Mouse (Mus musculus) left cerebral cortex, postnatal 10 days (tissue): ENCODE measurements at regions not wholly inside any gene's neighbourhood (a gene's known extent, or its start where the extent isn't known, plus 50 kb on each side); places are given as distances from the start of the nearest gene placed in this dataset.

Experiments used
- DNase-seq, 2 experiments: peaks; one replicate each; pipeline ENCODE4 v3.0.0; 2021 to 2022; ENCODE audit warnings: low spot score in 2 of 2, mixed read lengths in 1 of 2; ENCODE audit errors: extremely low spot score in 1 of 2
- intact Hi-C: fragments of 180-260 bp; cut with DNase I; formaldehyde crosslinking; loops from one replicate; pipeline ENCODE4 v1.15.1; 2025

GRCm38 (mm10) chr15:31673038-31673437, 71.4 kb downstream of the Fam173b start:
- no peak for DNase-seq
- intact Hi-C loops, result no loop called here

- peak in 1 of 2 experiments; percentile 21 for DNase-seq
- intact Hi-C loops, result no loop called here
Observed at GRCm38 (mm10) chr15:31676771-31677191, 75.1 kb downstream of the Fam173b start.

GRCm38 (mm10) chr15:31693109-31693508, 91.5 kb downstream of the Fam173b start:
- intact Hi-C loops, result no loop called here
- no peak for DNase-seq

- intact Hi-C loops, result no loop called here
- DNase-seq, result no peak
Observed at GRCm38 (mm10) chr15:31694877-31695671, 93.4 kb downstream of the Fam173b start.

- intact Hi-C loops, result no loop called here
- DNase-seq, result no peak
Observed at GRCm38 (mm10) chr15:31703400-31703799, 101.7 kb downstream of the Fam173b start.

GRCm38 (mm10) chr15:31707416-31707815, 105.8 kb downstream of the Fam173b start:
- DNase-seq, result no peak
- intact Hi-C loops, result no loop called here

- no peak for DNase-seq
- intact Hi-C loops, result no loop called here
Observed at GRCm38 (mm10) chr15:31721019-31721418, 119.4 kb downstream of the Fam173b start.

- intact Hi-C loops, result no loop called here
- no peak for DNase-seq
Observed at GRCm38 (mm10) chr15:31722429-31722828, 120.8 kb downstream of the Fam173b start.

- intact Hi-C loops, result no loop called here
- DNase-seq, result no peak
Observed at GRCm38 (mm10) chr15:31724252-31724651, 122.6 kb downstream of the Fam173b start.

- intact Hi-C loops, result no loop called here
- no peak for DNase-seq
Observed at GRCm38 (mm10) chr15:31729133-31729532, 127.5 kb downstream of the Fam173b start.

GRCm38 (mm10) chr15:31741686-31742085, 140.0 kb downstream of the Fam173b start:
- intact Hi-C loops, result no loop called here
- DNase-seq, result no peak

GRCm38 (mm10) chr15:31744570-31744969, 142.9 kb downstream of the Fam173b start:
- DNase-seq, result no peak
- intact Hi-C loops, result no loop called here

GRCm38 (mm10) chr15:31752632-31753031, 151.0 kb downstream of the Fam173b start:
- no peak for DNase-seq
- intact Hi-C loops, result no loop called here

- DNase-seq, result no peak
- intact Hi-C loops, result no loop called here
Observed at GRCm38 (mm10) chr15:31753578-31754281, 152.1 kb downstream of the Fam173b start.

- intact Hi-C loops, result no loop called here
- no peak for DNase-seq
Observed at GRCm38 (mm10) chr15:31768959-31769844, 167.6 kb downstream of the Fam173b start.

GRCm38 (mm10) chr15:31783081-31783480, 181.4 kb downstream of the Fam173b start:
- no peak for DNase-seq
- intact Hi-C loops, result no loop called here

- DNase-seq, result no peak
- intact Hi-C loops, result no loop called here
Observed at GRCm38 (mm10) chr15:31785022-31785421, 183.4 kb downstream of the Fam173b start.

- peak; percentile 13 to 36 for DNase-seq
- intact Hi-C loops, result no loop called here
Observed at GRCm38 (mm10) chr15:31798863-31799262, 197.2 kb downstream of the Fam173b start.

- intact Hi-C loops, result no loop called here
- no peak for DNase-seq
Observed at GRCm38 (mm10) chr15:31805522-31805921, 203.9 kb downstream of the Fam173b start.
